Mouse (Mus musculus) forebrain, embryonic 12.5 days (tissue): ENCODE data around the gene Tmem201. TPM values are rescaled to one million over a fixed set of nuclear protein-coding genes. Genes with fewer than 3 reads are reported as not detected.

ENCODE experiments used
- polyA plus RNA-seq: library from polyadenylated mRNA; unstranded; fragments of >200 nt; fragmentation: Nextera tagmentation; extraction: Ambion mirVana; gene quantifications from 2 replicates; pipeline ENCODE4 v1.2.1, GENCODE M21; 2016

Tmem201 gene
- polyA plus RNA-seq, 1 experiment from 2014 or later, result 39.4 TPM

Other genes starting within 250 kb of the Tmem201 start
- gene Ctnnbip1, start 219.8 kb downstream of the Tmem201 start, polyA plus RNA-seq, result 83.9 and 84.8 TPM in 2 replicates
- 58.1 and 75.4 TPM in 2 replicates for gene Clstn1, start 151.6 kb downstream of the Tmem201 start, polyA plus RNA-seq
- 9.4 and 10.4 TPM in 2 replicates for gene Pik3cd, start 35.5 kb downstream of the Tmem201 start, polyA plus RNA-seq
- gene Slc25a33, start 36.2 kb upstream of the Tmem201 start, polyA plus RNA-seq, result 12.1 and 12.6 TPM in 2 replicates
- gene Spsb1, start 217.0 kb upstream of the Tmem201 start, polyA plus RNA-seq, result 8.1 and 9.0 TPM in 2 replicates